Mouse (Mus musculus): ENCODE data around the gene Cyp20a1.

DNA sequence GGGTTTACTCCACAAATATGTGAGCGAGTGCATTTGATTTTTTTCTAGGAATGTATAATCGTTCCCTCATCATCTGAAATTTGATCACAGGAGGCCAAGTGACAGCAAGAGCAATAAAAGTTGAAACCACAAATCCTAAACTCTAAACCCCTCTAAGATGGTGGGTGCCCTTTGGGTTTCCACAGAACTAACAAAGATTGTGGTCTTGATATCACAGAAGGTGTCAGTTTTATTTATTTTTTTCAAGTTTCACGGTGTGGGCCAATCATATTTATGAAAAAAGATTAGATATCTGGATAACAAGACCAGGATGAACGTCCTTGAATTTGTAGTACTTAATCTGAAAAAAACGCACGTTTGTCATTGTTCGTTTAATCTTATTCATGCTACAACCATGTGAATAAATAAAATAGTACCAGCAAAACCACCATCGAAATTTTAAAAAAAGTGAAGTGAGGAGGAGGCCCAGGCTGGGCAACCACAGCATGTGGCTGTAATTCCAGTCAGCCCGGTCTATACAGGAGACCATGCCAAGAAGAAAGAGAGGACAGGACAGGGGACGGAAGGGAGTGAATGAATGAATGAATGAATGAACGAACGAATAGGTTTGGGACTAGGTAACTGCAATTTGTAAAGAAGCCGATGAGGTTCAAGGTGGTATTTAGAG is 65.5 kb downstream of the Cyp20a1 start:
- TF ChIP-seq CTCF (IDR thresholded peaks at IDR 0.05; ENCODE audit: extremely low read depth, insufficient read depth, insufficient read length, insufficient replicate concordance) (no peak), POLR2A (IDR thresholded peaks at IDR 0.05; ENCODE audit: low read depth, low read length) (no peak)
